Mouse (Mus musculus) induced T-regulatory cell, adult 2 months (primary cell): ENCODE results near the gene Iba57.
A peak's percentile ranks its signal among the peaks of the same experiment; 100 is the strongest.
"Not testable (repeated sequence)": the region's sequence is repeated elsewhere in the genome, so short reads cannot be mapped to it uniquely, and the experiment has no call there.

Experiments
- DNase-seq: peaks from one replicate; pipeline ENCODE4 v3.0.0-alpha.2; 2012; ENCODE audit warnings: low read depth

Iba57 gene

DNA sequence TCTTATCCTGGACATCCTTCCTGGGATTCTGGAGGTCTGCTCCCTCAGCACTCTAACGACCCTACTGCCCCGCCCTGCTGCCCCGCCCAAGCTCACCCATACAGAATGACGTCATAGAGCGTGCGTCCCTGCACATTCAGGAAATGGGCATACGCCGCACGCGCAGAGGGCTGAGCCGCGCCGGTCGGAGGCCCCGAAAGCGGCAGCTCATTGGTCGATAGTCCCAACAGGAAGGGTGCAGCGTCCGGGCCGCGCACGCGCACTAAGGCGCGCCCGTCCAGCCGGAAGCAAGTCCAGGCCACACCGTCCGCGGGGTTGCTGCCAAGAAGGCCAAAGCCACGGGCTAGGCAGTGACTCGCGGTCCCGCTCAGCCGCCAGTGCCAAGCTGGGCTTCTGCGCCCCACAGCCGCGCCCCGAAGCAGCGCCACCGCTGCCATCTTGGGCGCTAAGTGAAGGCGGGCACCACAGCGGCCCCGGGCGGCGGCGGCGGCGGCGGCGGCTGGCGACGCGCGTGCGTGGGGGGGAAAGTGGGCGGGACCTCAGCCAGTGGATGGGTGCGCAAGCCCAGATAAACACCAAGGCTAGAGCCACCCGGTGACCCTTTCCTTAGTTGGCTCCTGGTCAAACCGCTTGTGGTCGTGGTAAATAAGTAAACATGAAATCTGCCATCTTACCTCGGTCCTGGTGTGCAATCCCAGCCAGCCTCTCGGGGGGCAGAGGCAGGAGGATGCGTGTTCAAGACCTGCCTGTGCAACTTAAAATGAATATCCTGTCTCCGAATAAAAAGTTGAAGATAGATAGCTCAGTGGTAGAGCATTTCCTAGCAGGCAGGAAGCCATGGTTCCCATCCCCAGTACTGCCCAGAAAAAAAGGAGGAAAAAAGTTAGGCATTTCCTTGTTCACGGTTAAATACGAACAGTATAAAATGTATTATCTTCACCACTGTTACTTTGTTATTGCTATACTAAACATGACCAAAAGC is at the start of gene Iba57:
Gene Iba57 (minus strand): TSS at position 485 of the 982 bp plus-strand sequence.
- peak; percentile 97 for DNase-seq

DNA sequence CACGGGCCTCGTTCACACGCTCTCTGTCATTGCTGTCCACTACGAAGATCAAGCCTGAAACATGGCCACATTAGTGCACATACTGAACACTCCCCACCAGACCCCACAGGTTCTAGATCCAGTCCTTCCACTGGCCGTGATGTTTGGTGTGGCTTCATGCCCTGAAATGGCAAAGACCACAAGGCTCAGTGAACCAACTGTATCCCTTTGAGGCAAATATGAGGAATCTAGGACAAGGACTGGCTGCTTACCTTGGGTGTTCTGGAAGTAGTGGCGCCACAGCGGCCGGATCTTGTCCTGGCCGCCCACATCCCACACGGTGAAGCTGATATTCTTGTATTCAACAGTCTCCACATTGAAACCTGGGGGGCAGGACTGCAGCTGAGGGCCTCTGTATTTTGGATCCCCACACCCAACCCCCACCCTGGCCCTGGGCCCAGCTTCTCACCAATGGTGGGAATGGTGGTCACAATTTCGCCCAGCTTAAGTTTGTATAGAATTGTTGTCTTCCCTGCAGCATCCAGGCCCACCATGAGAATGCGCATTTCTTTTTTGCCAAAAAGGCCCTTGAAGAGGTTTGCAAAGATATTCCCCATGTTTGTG is 49.5 kb upstream of the Iba57 start:
- DNase-seq = no peak

DNA sequence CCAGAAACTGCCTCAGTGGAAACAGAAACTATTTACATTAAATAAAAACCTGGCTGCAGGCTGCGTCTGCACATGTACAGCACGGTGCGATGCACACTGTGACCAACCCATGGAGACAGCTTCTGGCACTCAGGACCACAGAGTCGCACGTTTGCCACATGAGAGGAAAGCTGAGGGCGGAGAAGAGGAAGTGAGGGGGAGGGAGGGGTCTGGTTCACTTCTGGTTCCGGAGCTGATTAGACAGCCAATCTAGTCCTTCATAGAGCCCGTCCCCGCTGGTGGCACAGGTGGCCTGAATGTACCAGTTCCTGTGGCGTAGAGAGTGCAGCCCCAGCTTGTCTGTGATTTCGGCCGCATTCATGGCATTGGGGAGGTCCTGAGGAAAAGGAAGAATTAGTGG is 48.8 kb upstream of the Iba57 start:
- DNase-seq = peak; percentile 76

DNA sequence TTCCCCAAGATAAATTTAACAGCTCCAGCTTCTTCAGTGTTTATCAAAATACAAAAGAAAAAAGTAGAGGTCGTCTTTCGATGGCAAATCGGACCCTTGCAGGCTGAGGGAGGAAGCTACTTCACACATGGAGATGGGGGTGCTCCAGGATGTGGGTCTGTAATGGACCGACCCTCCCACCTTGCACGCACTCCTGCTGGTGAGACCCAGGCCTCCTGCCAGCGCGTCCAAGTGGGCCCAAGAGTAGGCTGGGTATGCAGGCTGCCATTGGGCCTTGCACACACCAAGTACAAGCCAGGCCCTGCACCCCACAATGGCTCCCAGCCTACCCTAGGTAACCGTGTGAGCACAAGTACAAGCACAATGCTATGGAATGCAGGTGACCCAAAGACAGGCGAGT is 48.0 kb upstream of the Iba57 start:
- not testable (repeated sequence) for DNase-seq

DNA sequence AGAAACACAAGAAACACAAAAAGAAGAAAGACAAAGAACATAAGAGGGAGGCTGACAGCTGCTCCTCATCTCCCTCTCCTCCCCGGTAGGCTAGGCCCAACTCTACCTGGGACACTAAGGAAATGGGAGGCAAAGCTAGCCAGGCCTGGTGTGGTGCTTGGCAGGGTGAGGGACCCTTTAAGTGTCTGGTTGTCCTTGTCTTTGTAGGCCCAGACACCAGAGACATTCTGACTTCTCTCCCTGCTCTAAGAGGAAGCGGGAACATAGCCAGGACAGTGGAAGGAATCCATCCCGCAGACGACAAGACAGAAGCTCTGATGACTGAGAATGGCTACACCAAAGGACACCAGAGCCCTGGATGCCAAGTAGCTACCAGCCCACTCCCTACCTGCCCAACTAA is 46.5 kb upstream of the Iba57 start:
- no peak for DNase-seq

DNA sequence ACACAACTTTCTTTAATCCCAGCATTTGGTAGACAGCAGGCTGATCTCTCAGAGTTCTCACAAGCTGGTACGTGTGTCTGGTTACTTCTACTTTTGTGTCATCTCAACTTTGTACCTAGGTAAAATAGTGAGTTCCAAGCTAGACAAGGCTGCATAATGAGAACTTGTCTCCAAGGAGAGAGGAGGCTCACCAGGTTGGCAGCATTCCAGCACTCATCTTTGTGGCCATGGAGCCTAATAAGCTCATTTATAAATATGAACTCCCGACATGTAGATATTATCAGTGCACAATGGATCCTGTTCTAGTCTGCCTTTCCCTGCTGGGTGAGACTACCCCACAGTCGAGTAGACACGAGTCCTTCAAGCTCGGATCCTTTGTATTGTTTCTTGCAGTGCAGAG is 46.0 kb upstream of the Iba57 start:
- DNase-seq = no peak

DNA sequence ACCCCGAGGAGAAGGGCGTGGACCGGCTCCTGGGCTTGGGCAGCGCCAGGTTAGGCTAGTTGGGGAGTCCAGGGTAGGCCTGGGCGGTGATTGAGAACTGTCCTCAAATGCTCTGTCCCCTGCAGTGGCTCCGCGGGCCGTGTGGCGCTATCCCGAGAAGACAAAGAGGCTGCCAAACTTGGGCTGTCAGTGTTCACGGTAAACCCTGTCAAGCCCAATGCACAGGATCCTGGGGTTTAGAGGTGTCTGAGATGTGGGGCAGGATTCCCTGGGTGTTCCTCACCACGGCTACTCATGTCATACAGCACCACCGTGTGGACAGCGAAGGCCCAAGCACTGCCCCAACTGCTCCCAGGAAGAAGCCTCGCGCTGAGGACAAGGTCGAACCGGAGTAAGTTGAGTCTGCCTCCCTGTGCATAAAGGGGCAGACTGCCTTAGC is 45.5 kb upstream of the Iba57 start:
- peak; percentile 81 for DNase-seq

DNA sequence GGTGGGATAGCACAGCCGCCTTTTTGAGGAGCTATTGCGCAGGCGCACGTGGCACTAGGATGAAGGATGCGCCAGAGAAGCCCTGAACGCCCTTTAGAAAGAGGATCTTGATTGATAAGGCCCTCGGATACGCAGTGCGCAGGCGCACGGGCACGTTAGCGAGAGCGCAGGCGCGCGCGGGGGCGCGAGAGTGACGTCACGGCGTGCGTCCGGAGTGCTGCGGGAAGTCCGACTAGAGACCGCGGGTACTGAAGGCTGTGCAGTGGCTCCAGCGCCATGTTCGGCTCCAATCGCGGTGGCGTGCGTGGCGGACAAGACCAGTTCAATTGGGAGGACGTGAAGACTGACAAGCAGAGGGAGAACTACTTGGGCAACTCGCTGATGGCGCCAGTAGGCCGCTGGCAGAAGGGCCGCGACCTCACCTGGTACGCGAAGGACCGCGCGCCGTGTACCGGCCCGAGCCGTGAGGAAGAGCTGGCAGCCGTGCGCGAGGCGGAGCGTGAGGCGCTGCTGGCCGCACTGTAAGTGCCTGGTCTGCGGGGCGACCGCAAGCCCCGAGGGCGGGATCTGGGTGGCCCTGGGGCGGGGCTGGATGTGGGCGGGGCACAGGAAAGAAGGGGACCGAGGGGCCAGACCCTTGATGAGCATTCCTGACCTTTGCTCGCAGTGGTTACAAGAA is 44.8 kb upstream of the Iba57 start, which contains the start of gene 2310033P09Rik:
Gene 2310033P09Rik (plus strand): TSS at position 169 of the 679 bp plus-strand sequence.
- DNase-seq = peak; percentile 98

DNA sequence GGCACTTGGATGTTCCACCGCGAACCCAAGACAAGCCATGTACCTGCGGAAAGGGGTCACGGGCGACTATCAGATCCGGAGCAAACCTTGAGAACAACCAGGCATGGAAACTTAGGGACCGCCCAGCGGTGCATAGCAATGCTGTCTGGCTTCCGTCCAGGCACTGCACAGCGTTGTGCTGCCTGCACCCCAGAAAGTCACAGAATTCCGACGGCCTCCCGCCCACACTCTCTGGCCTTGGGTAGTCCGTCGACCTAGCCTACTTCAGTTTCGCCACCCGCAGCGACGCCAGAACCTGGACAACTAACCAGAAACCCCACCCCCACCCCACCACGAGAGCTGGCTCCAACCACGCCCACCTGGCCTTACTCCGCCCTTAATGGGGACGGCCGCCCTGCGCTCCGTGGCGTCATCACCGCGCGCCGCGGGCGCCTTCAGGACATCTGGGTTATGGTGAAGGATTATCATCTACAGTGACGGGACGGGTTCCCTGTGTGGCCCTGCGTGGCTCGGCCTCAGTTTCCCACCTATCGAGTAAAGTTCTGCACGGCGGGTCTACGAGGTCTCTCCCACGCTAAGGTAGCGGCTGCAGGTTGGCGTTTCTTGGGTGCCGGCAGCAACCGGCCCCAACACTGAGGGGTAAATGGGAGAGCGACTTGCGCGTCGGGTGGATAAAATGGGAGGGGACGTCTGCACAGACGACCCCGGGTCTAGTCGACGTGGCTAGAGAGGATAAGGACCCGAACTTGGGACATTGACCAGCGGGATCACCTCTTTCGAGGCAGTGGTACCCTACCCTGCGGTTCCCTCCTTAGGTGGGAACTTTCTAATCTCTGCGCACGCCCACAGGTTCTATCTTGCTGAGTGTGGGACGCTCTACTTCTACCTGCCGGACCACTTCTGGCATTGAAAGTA is 38.8 kb upstream of the Iba57 start, which contains the start of gene Mrpl55:
Gene Mrpl55 (plus strand): TSS at position 406 of the 915 bp plus-strand sequence.
- DNase-seq = peak; percentile 97

DNA sequence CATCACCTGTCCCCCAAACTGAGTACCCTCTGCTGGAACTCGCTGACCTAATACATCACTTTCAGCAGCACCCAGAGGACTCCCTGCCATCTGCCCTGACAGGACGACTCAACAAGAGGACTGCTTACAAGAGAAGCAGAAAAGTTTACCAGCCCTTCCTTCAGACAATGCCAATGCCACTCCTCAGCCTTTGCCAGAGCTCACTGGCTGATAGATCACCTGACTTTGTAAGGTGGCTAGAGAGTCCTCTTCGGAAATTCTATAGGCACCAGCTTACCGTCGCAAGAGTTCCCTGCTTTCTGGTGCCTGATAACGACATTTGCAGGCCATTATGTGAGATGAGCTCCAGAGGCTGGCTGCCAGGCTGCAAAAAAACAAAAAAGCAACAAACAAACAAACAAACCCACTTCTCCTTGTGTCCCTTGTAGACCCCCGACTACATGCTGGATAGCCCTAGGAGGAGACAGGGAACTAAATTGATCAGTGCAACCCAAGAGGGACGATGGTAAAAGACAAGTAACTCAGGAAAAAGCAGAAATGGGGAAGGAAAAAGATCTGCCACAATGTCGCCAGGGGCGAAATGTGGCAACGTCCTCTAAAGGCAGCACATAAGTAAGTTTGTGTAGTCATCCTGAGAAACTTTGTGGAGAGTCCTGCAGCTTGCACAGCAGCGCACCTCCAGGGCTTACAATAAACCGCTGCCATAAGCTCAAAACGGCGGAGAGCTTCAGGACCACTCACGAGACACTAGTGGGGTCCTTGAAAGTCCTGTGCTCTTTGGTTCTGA is 37.9 kb upstream of the Iba57 start:
- no peak for DNase-seq

DNA sequence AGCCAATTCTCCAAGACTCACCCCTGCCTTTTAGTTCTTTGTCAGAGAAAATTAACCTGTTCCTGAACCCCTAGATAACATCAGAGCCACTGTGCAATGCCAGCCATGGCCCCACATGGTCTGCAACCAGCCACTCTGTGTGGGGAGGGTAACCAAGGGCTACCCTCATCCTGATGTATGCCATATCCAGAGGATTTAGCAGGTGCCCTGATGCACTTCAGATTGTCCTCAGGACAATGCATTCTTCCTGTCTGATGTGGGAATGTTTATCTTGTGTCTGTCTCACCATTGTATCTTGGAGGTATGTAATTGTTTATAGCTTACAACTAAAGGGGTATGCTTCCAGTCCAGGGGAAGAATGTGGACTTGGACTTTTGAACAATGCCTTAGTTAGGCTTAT is 32.7 kb upstream of the Iba57 start:
- no peak for DNase-seq

DNA sequence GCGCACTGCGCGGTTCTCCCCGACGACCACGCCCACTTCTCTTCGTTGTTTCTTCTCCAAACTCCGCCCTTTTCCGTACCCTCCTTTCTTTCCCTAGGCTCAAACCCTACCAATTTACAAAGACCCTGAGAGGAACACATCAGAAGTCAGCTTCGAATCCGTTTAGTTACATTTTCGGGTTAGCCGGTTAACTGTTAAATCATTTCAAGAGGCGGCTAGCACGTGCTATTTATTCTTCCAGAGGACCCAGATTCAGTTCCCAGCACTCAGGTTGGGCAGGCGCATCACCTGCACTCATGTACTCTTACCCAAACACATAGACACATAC is 28.5 kb upstream of the Iba57 start, which contains the start of gene Guk1:
Gene Guk1 (minus strand): TSS at position 154 of the 328 bp plus-strand sequence.
- no peak for DNase-seq

DNA sequence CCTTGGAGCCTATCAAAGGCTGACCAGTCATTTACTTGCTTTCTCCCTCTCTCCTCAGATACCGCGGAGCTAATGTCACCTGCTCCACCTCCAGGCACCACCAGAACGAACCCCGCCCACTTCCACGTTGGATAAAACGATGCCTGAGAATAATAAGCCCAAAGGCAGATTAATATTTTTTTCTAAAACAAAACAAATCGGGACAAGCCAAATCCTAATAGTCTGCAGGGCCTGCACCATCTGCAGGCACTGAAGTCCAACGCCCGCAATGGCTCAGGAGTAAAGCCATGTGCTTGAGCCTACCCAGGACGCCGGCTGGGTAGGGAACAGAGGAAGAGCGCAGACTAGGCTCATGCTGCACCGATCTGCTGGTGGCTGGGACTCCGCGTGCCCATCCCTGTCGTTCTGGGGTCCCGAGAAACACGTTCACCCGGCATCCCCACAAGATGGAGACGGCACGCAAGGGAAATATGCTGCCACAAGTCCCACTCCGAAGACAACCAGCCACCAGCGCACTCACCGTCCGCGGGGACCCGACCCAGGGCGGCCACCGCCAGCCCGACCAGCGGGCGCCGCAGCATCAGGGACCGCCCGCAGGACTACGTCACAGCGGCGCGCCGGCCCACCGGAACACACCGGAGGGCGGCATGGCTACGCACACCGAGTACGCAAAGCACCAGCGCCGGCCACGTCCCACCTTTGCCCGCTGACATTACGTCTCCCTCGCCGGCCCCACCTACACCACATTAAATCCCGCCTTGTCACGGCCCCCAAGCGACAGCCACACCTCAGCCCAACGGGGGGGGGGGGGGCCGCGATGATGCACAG is 27.9 kb upstream of the Iba57 start:
- peak; percentile 95 for DNase-seq

DNA sequence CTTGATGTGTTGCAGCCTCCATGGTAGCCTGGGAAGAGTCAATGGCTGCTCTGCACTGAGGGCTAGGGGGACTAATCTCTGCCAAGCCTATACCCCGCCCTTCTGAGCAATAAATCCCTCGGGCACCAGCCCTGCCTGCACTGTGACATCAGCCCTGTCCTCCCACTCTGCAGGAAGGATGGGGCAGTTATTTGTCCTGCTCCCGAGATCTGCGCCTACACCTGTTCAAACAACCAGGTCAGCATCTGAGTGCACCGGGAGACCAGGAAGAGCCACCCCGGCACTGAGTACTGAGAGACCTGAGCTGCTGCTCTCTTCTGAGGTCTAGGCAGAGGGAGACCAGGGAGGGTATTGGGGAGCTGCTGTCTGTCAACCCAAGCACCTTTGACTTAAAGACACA is 24.2 kb upstream of the Iba57 start:
- DNase-seq = no peak

DNA sequence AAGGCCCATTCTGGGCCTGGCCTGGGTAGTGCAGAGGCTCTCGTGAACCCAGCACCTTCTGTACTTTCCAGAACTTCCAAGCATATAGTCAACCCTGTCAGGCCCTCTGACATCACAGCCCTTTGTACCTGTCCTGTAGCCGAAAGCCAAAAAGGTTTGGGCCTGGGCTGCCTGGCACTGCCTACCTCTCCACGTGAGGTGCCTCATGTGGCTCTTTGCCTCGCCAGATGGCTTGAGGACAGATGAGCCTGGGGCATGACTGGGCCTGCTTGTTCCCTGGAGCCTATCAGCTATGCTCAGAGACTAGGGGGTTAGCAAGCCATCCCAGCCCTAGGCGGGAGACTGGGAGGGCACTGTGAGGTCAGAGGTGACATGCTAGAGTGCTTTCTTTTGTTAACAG is 22.0 kb upstream of the Iba57 start:
- DNase-seq = no peak

DNA sequence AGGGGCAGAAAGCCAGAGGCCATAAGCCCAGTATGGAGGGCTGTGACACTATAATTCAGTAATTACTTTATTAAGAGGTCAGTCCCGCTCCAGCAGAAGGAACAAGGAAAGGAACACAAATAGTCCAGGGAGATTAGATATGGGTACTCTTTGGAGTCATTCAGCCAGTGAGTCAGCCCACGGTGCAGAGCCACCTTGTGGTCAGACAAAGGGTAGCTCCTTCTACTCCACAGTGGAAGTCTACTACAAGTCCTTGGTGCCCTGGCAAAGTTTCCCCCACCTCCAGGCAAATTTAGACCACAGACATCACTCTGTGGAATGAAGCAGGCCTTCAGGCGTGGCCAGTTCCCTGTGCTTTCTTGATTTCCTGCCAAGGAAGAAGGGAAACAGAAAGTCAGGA is 20.3 kb upstream of the Iba57 start:
- DNase-seq = peak; percentile 55

DNA sequence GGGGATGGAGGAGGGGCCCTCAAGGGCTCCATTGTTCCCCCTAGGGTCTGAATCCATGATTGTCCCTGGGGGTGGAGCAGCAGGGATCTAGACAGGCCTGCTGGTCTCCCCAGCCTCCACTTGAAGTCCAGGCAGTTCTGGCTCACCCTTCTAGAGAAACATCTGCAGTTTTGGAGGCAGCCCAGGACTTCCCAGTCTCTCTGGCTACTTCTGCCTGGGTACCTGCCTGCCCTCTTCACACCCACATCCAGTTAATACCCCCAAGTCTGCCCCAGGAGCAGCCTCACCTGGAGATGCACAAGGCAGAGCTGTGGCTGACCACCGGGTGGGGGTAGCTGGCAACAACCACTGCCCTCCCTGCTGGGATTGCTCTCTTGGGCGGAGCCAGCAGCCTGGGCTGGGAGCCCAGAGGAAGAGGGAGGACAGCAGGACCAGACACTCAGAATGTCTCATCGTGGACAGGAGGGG is 19.4 kb upstream of the Iba57 start, which contains the start of gene Gjc2:
Gene Gjc2 (minus strand): TSS at position 350 of the 468 bp plus-strand sequence.
- no peak for DNase-seq

DNA sequence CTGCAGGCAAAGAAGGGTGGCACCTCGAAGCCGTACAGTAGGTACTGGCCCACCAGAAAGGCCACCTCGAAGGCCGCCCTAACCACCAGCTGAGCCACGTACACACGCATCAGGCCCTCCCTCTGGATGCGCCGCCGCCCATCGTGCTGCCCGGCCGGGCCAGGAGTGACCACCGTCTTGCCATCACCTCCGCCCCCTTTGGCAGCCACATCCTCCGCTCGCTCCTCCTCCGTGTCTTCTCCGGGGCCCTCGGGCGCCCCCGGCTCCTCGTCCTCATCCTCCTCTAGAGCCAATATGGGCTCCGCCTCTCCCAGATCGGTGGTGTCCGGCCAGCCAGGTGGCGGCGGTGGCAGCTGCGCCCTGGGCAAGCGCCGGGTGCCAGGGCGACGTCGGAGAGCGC is 13.4 kb upstream of the Iba57 start:
- DNase-seq = no peak

DNA sequence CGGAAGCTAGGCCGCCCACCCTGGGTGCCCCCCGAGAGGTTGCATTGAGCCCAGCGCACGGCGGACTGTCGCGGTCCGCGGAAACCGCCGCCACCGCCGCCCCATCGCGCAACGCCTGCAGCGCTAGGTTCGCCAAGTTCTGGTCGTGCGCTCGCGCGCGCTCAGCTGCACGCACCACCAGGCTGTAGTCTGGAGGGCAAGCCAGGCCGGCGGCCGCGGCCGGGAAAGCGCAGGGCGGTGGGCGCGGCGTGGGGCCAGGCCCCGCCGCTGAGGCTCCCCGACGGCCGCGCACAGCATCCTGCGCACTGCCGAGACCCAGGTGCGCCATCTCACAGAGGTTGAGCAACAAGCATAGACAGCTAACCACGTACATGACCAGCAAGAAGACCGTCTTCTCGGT is 12.9 kb upstream of the Iba57 start:
- no peak for DNase-seq
